Mouse (Mus musculus): Measurements from ENCODE around the gene Inpp4b.

DNA sequence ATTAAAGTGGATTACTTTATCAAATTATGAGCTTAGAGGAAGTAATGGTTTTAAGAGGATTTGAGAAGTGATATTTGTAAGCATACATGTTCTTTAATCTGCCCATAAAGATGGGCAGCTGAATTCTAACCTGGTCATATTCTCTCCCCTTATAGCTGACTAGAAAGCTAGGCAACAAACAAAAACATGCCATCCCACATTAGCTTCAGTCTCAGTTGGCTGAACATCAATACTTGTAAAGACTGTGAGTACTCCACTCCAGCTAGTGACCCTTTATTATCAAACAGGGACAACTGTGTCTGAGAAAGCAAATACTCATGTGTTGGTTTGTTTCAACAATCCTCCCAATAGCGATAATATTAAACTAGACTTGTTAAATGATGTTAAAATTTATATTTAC lies 748.5 kb downstream of the Inpp4b start:
- TF ChIP-seq CTCF (IDR thresholded peaks at IDR 0.05) = no peak
- TF ChIP-seq POLR2A (IDR thresholded peaks at IDR 0.05; ENCODE audit: insufficient read depth, low read depth, low read length) = no peak
